Comparison of ENCODE assay signal across 11 mouse cellular contexts in genomic region chr4:80004366-80004700, GRCm38 (mm10).
"Had no signal": no experiment of that assay in that cellular context is flagged by ENCODE, and none has a peak within 500 bp of the region (broad histone marks: within the 10 kb centered on the region; RNA-seq: fewer than 3 reads in every experiment).

No protein-coding gene starts in this region.

- DNase-seq: retina, postnatal 1 day; right cerebral cortex, adult 18-20 months; right cerebral cortex, postnatal 14 days; right cerebral cortex, postnatal 25 days; spleen, adult 18-20 months; thymus, adult 18-20 months; thymus, adult 2 months; thymus, postnatal 14 days; thymus, postnatal 25 days; thymus, postnatal 36 days; thymus, postnatal 4 days had no signal
